Mouse (Mus musculus): ENCODE results near the gene B4galnt3. TPM values are rescaled to one million over a fixed set of nuclear protein-coding genes. Genes with fewer than 3 reads are reported as not detected.

The B4galnt3 gene
- polyA plus RNA-seq, 1 experiment from 2014 or later, result 0.26 TPM

DNA sequence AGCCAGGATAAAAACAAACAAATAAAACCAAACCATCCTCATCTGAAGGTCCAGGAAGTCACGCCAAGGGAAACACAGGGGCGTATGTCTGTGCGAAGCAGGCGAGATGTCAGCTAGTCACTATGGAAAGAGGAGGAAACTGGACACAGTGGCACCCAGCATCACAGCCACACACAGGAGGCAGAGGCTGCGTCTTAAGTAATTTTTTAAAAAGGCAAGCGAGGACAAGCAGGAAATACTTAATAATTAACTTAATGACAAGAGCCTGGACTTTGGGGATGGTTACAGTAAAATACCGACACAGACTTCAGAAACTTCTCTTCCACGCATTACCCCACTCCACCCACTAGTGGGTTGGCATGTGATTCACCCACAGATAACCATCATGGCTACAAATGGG is 51.8 kb downstream of the B4galnt3 start:
- no peak overlapping the region for H3K4me2 ChIP-seq (ENCODE audit: low read length)
- no peak for ATAC-seq (ENCODE audit: insufficient number of reproducible peaks, insufficient read depth, low FRiP score, low read depth)
- no peaks in the 10 kb centered on the region for H3K27me3 ChIP-seq (ENCODE audit: control insufficient read depth, insufficient read depth, low read length)
- no peaks in the 10 kb centered on the region for H3K4me1 ChIP-seq (ENCODE audit: control insufficient read depth in 2 of 2, insufficient read depth in 2 of 2, low read length in 2 of 2)
- H3K36me3 ChIP-seq (ENCODE audit: control insufficient read depth, insufficient read depth, low read length), result no peaks in the 10 kb centered on the region
- no peaks in the 10 kb centered on the region for H3K9me3 ChIP-seq (ENCODE audit: control insufficient read depth, low read length)
- H3K27ac ChIP-seq (replicated peaks in 1 of 2; ENCODE audit: control insufficient read depth in 1 of 2, insufficient read depth in 1 of 2, low read depth in 2 of 2, low read length in 2 of 2), result no peak overlapping the region
- H3K4me3 ChIP-seq (ENCODE audit: control insufficient read depth in 1 of 2, insufficient read depth in 1 of 2, low read depth in 1 of 2, low read length in 2 of 2), result no peak overlapping the region
- no peak overlapping the region for H3K9ac ChIP-seq (ENCODE audit: low read length)
- WGBS, result 74% methylated on average over 8 of the region's 8 CpGs

DNA sequence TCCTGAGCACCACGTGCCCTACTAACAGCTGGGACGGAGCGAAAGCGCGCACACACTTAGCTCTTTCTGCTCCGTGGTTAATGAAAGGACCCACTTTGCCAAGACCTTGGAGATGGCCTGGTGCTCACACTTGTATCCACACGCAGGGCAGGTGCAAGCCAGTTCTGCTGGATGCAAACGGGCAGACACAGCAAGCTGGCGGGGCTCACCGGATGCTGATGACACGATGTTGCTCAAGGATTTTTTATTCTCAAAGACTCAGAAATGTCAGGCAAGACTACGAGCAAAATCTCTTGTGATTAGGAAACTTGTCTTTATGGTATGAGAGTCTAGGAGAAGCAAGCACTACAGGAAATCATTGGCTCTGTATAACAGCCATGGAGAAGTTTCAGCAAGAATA is 52.9 kb downstream of the B4galnt3 start:
- H3K9ac ChIP-seq (ENCODE audit: low read length), result no peak overlapping the region
- ATAC-seq (ENCODE audit: insufficient number of reproducible peaks, insufficient read depth, low FRiP score, low read depth), result no peak
- no peak overlapping the region for H3K27ac ChIP-seq (replicated peaks in 1 of 2; ENCODE audit: control insufficient read depth in 1 of 2, insufficient read depth in 1 of 2, low read depth in 2 of 2, low read length in 2 of 2)
- no peak overlapping the region for H3K4me2 ChIP-seq (ENCODE audit: low read length)
- no peaks in the 10 kb centered on the region for H3K36me3 ChIP-seq (ENCODE audit: control insufficient read depth, insufficient read depth, low read length)
- 82% methylated on average over 12 of the region's 12 CpGs for WGBS
- H3K4me1 ChIP-seq (ENCODE audit: control insufficient read depth in 2 of 2, insufficient read depth in 2 of 2, low read length in 2 of 2), result no peaks in the 10 kb centered on the region
- H3K4me3 ChIP-seq (ENCODE audit: control insufficient read depth in 1 of 2, insufficient read depth in 1 of 2, low read depth in 1 of 2, low read length in 2 of 2), result no peak overlapping the region
- H3K9me3 ChIP-seq (ENCODE audit: control insufficient read depth, low read length), result no peaks in the 10 kb centered on the region
- H3K27me3 ChIP-seq (ENCODE audit: control insufficient read depth, insufficient read depth, low read length), result no peaks in the 10 kb centered on the region

DNA sequence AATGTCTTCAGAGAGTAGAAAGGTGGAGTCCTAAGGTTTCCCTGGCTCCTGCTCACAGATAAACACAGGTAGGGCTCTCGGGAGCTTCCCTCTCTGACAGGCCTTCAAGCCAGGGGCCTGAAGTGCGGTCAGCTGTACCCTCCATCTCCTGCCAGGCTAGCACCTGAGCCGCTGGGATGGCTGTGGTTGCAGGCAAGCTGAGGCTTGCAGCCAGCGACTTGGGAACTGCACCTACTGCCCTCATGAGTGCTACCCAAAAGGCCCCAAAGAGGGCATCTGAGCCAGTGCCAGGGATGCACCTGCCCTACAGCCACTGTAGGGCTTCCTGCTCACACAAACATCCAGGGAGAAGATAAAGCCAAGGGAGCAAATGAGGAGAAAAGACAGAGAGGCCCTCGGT is 53.9 kb downstream of the B4galnt3 start:
- WGBS, result 69% methylated on average over 5 of the region's 5 CpGs
- no peak for ATAC-seq (ENCODE audit: insufficient number of reproducible peaks, insufficient read depth, low FRiP score, low read depth)
- no peaks in the 10 kb centered on the region for H3K9me3 ChIP-seq (ENCODE audit: control insufficient read depth, low read length)
- H3K36me3 ChIP-seq (ENCODE audit: control insufficient read depth, insufficient read depth, low read length), result no peaks in the 10 kb centered on the region
- no peak overlapping the region for H3K4me2 ChIP-seq (ENCODE audit: low read length)
- H3K4me3 ChIP-seq (ENCODE audit: control insufficient read depth in 1 of 2, insufficient read depth in 1 of 2, low read depth in 1 of 2, low read length in 2 of 2), result no peak overlapping the region
- peaks cover 0 to 4% of the 10 kb centered on the region in 2 experiments; a peak in 1 of 4 replicates for H3K4me1 ChIP-seq (ENCODE audit: control insufficient read depth in 2 of 2, insufficient read depth in 2 of 2, low read length in 2 of 2)
- H3K27ac ChIP-seq (replicated peaks in 1 of 2; ENCODE audit: control insufficient read depth in 1 of 2, insufficient read depth in 1 of 2, low read depth in 2 of 2, low read length in 2 of 2), result no peak overlapping the region
- no peak overlapping the region for H3K9ac ChIP-seq (ENCODE audit: low read length)
- H3K27me3 ChIP-seq (ENCODE audit: control insufficient read depth, insufficient read depth, low read length), result no peaks in the 10 kb centered on the region

- Histone ChIP-seq H3K27ac (replicated peaks in 1 of 2; ENCODE audit: control insufficient read depth in 1 of 2, insufficient read depth in 1 of 2, low read depth in 2 of 2, low read length in 2 of 2) (no peak overlapping the region), H3K4me2 (ENCODE audit: low read length) (no peak overlapping the region), H3K4me3 (ENCODE audit: control insufficient read depth in 1 of 2, insufficient read depth in 1 of 2, low read depth in 1 of 2, low read length in 2 of 2) (no peak overlapping the region), H3K9ac (ENCODE audit: low read length) (no peak overlapping the region), H3K9me3 (ENCODE audit: control insufficient read depth, low read length) (no peaks in the 10 kb centered on the region), H3K27me3 (ENCODE audit: control insufficient read depth, insufficient read depth, low read length) (no peaks in the 10 kb centered on the region), H3K36me3 (ENCODE audit: control insufficient read depth, insufficient read depth, low read length) (no peaks in the 10 kb centered on the region), H3K4me1 (ENCODE audit: control insufficient read depth in 2 of 2, insufficient read depth in 2 of 2, low read length in 2 of 2) (peaks cover 0 to 6% of the 10 kb centered on the region in 2 experiments; a peak in 2 of 4 replicates)
- ATAC-seq (ENCODE audit: insufficient number of reproducible peaks, insufficient read depth, low FRiP score, low read depth), result no peak
- WGBS, result 27% methylated on average over 7 of the region's 7 CpGs
These were observed 58.5 kb downstream of the B4galnt3 start for GRCm38 (mm10) chr6:120235874-120236273.

GRCm38 (mm10) chr6:120232885-120233284 is 61.5 kb downstream of the B4galnt3 start:
- H3K27me3 ChIP-seq (ENCODE audit: control insufficient read depth, insufficient read depth, low read length), result no peaks in the 10 kb centered on the region
- no peaks in the 10 kb centered on the region for H3K9me3 ChIP-seq (ENCODE audit: control insufficient read depth, low read length)
- no peak overlapping the region for H3K9ac ChIP-seq (ENCODE audit: low read length)
- no peak overlapping the region for H3K27ac ChIP-seq (replicated peaks in 1 of 2; ENCODE audit: control insufficient read depth in 1 of 2, insufficient read depth in 1 of 2, low read depth in 2 of 2, low read length in 2 of 2)
- ATAC-seq (ENCODE audit: insufficient number of reproducible peaks, insufficient read depth, low FRiP score, low read depth), result no peak
- H3K4me3 ChIP-seq (ENCODE audit: control insufficient read depth in 1 of 2, insufficient read depth in 1 of 2, low read depth in 1 of 2, low read length in 2 of 2), result no peak overlapping the region
- H3K4me1 ChIP-seq (ENCODE audit: control insufficient read depth in 2 of 2, insufficient read depth in 2 of 2, low read length in 2 of 2), result peaks cover 0 to 6% of the 10 kb centered on the region in 2 experiments; a peak in 2 of 4 replicates
- H3K4me2 ChIP-seq (ENCODE audit: low read length), result no peak overlapping the region
- H3K36me3 ChIP-seq (ENCODE audit: control insufficient read depth, insufficient read depth, low read length), result no peaks in the 10 kb centered on the region
- WGBS, result 91% methylated on average over 6 of the region's 6 CpGs

- Histone ChIP-seq H3K27me3 (ENCODE audit: control insufficient read depth, insufficient read depth, low read length) (no peaks in the 10 kb centered on the region), H3K4me3 (ENCODE audit: control insufficient read depth in 1 of 2, insufficient read depth in 1 of 2, low read depth in 1 of 2, low read length in 2 of 2) (no peak overlapping the region), H3K4me1 (ENCODE audit: control insufficient read depth in 2 of 2, insufficient read depth in 2 of 2, low read length in 2 of 2) (peaks cover 4 to 8% of the 10 kb centered on the region in 2 experiments; a peak in 3 of 4 replicates), H3K4me2 (ENCODE audit: low read length) (no peak overlapping the region), H3K36me3 (ENCODE audit: control insufficient read depth, insufficient read depth, low read length) (no peaks in the 10 kb centered on the region), H3K9ac (ENCODE audit: low read length) (no peak overlapping the region), H3K27ac (replicated peaks in 1 of 2; ENCODE audit: control insufficient read depth in 1 of 2, insufficient read depth in 1 of 2, low read depth in 2 of 2, low read length in 2 of 2) (no peak overlapping the region), H3K9me3 (ENCODE audit: control insufficient read depth, low read length) (no peaks in the 10 kb centered on the region)
- WGBS, result 55% methylated on average over 1 of the region's 1 CpGs
- ATAC-seq (ENCODE audit: insufficient number of reproducible peaks, insufficient read depth, low FRiP score, low read depth), result no peak
These were observed 63.9 kb downstream of the B4galnt3 start for GRCm38 (mm10) chr6:120230441-120230840.

- H3K9ac ChIP-seq (ENCODE audit: low read length), result no peak overlapping the region
- H3K4me2 ChIP-seq (ENCODE audit: low read length), result no peak overlapping the region
- H3K27ac ChIP-seq (replicated peaks in 1 of 2; ENCODE audit: control insufficient read depth in 1 of 2, insufficient read depth in 1 of 2, low read depth in 2 of 2, low read length in 2 of 2), result no peak overlapping the region
- no peaks in the 10 kb centered on the region for H3K27me3 ChIP-seq (ENCODE audit: control insufficient read depth, insufficient read depth, low read length)
- WGBS, result 65% methylated on average over 7 of the region's 7 CpGs
- H3K36me3 ChIP-seq (ENCODE audit: control insufficient read depth, insufficient read depth, low read length), result no peaks in the 10 kb centered on the region
- no peaks in the 10 kb centered on the region for H3K9me3 ChIP-seq (ENCODE audit: control insufficient read depth, low read length)
- peaks cover 5 to 11% of the 10 kb centered on the region in 2 experiments; a peak in 3 of 4 replicates for H3K4me1 ChIP-seq (ENCODE audit: control insufficient read depth in 2 of 2, insufficient read depth in 2 of 2, low read length in 2 of 2)
- no peak for ATAC-seq (ENCODE audit: insufficient number of reproducible peaks, insufficient read depth, low FRiP score, low read depth)
- no peak overlapping the region for H3K4me3 ChIP-seq (ENCODE audit: control insufficient read depth in 1 of 2, insufficient read depth in 1 of 2, low read depth in 1 of 2, low read length in 2 of 2)
These were observed 64.6 kb downstream of the B4galnt3 start for GRCm38 (mm10) chr6:120229806-120230205.

GRCm38 (mm10) chr6:120227068-120227467 is 67.3 kb downstream of the B4galnt3 start:
- no peak overlapping the region for H3K27ac ChIP-seq (replicated peaks in 1 of 2; ENCODE audit: control insufficient read depth in 1 of 2, insufficient read depth in 1 of 2, low read depth in 2 of 2, low read length in 2 of 2)
- 91% methylated on average over 7 of the region's 7 CpGs for WGBS
- no peak overlapping the region for H3K9ac ChIP-seq (ENCODE audit: low read length)
- H3K27me3 ChIP-seq (ENCODE audit: control insufficient read depth, insufficient read depth, low read length), result no peaks in the 10 kb centered on the region
- ATAC-seq (ENCODE audit: insufficient number of reproducible peaks, insufficient read depth, low FRiP score, low read depth), result no peak
- H3K9me3 ChIP-seq (ENCODE audit: control insufficient read depth, low read length), result no peaks in the 10 kb centered on the region
- no peak overlapping the region for H3K4me3 ChIP-seq (ENCODE audit: control insufficient read depth in 1 of 2, insufficient read depth in 1 of 2, low read depth in 1 of 2, low read length in 2 of 2)
- no peak overlapping the region for H3K4me2 ChIP-seq (ENCODE audit: low read length)
- H3K4me1 ChIP-seq (ENCODE audit: control insufficient read depth in 2 of 2, insufficient read depth in 2 of 2, low read length in 2 of 2), result peaks cover 9 to 12% of the 10 kb centered on the region in 2 experiments
- H3K36me3 ChIP-seq (ENCODE audit: control insufficient read depth, insufficient read depth, low read length), result no peaks in the 10 kb centered on the region
